Mouse (Mus musculus) urinary bladder, postnatal 36 days (tissue): ENCODE results near the gene Btbd35f17.
"Not testable (repeated sequence)": the region's sequence is repeated elsewhere in the genome, so short reads cannot be mapped to it uniquely, and the experiment has no call there.

Experiments used
- DNase-seq, 2 experiments: peaks; one replicate each; pipeline ENCODE4 v3.0.0; 2022; ENCODE audit warnings: low spot score in 2 of 2, mixed read lengths in 1 of 2

Btbd35f17 gene

GRCm38 (mm10) chrX:4370336-4370735, at the start of gene Btbd35f17:
TSS of gene Btbd35f17 (plus strand) at chrX:4370636.
- not testable (repeated sequence) for DNase-seq
